Mouse (Mus musculus): ENCODE results near the gene Olfr1184. TPM values are rescaled to one million over a fixed set of nuclear protein-coding genes. Genes with fewer than 3 reads are reported as not detected.

Olfr1184 gene
- total and polyA plus RNA-seq, 3 experiments = not detected

DNA sequence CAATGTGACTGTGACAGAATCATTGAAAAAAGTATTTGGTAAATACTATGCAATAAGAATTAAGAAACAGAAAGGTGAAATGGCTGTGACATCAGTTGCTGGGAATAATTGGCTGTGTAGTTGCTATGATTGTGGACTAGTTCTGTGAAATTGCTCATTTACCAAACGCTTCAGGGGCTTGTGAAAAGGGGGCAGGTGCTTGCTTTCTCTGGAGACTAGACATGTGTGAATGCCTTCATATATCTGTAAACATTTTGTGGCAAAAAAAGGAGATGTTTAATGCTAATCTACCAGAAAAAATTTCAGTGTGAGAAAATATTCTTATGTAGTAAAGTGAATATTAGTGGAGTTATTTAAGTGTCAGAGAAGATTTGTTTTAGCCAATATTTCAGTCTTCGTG, 9.6 kb downstream of the Olfr1184 start, which contains the start of gene Olfr1185-ps1:
Gene Olfr1185-ps1, plus strand, starts transcription at position 301 of the 400 bp plus-strand sequence.
- H3K9ac ChIP-seq (ENCODE audit: insufficient read depth, low read depth) = no peak within 1 kb of the TSS
- in situ Hi-C loops (cut with MboI; ENCODE audit: low pct_ligation_motif_present, low pct_unique_long_range_greater_than_20kb, low sequenced_read_pairs) (no loop called here), dilution Hi-C loops (cut with MboI; ENCODE audit: extremely low pct_ligation_motif_present, extremely low pct_unique_long_range_greater_than_20kb, low sequenced_read_pairs) (no loop called here)
- TF ChIP-seq MEF2A (IDR thresholded peaks at IDR 0.05; ENCODE audit: borderline replicate concordance, low read depth, low read length) = no peak
- no peak for TF ChIP-seq POLR2AphosphoS2 (IDR thresholded peaks at IDR 0.05; ENCODE audit: low read depth, low read length)
- no peak for TF ChIP-seq CHD2 (IDR thresholded peaks at IDR 0.05; ENCODE audit: low read length)
- TF ChIP-seq CHD1 (IDR thresholded peaks at IDR 0.05; ENCODE audit: low read depth, low read length) = no peak
- no peak for TF ChIP-seq MXI1 (IDR thresholded peaks at IDR 0.05; ENCODE audit: low read depth, low read length)
- TF ChIP-seq SMC3 (IDR thresholded peaks at IDR 0.05; ENCODE audit: low read depth, low read length) = no peak
- TF ChIP-seq IRF4 (IDR thresholded peaks at IDR 0.05; ENCODE audit: low read depth, low read length) = no peak
- TF ChIP-seq ZKSCAN1 (IDR thresholded peaks at IDR 0.05; ENCODE audit: borderline replicate concordance, low read depth, low read length) = no peak
- TF ChIP-seq POLR2A (IDR thresholded peaks at IDR 0.05; ENCODE audit: low read depth, low read length) = no peak
- TF ChIP-seq TBP (conservative IDR thresholded peaks at IDR 0.05; ENCODE audit: low read depth, low read length) = no peak
- no peak for TF ChIP-seq RAD21 (IDR thresholded peaks at IDR 0.05; ENCODE audit: low read depth, low read length)
- TF ChIP-seq MYC (IDR thresholded peaks at IDR 0.05; ENCODE audit: low read depth, low read length) = no peak
- TF ChIP-seq ELF1 (IDR thresholded peaks at IDR 0.05; ENCODE audit: low read depth, low read length) = no peak
- no peak for TF ChIP-seq ZNF384 (IDR thresholded peaks at IDR 0.05; ENCODE audit: low read depth, low read length)
- TF ChIP-seq USF1 (IDR thresholded peaks at IDR 0.05; ENCODE audit: low read depth, low read length) = no peak
- H3K4me2 ChIP-seq (ENCODE audit: insufficient read depth, low read depth, poor library complexity, severe bottlenecking) = no peak within 1 kb of the TSS
- no peak within 1 kb of the TSS for H3K4me3 ChIP-seq (replicated peaks in 1 of 3; ENCODE audit: low read depth in 2 of 3, low read length in 2 of 3, poor library complexity in 1 of 3)
- H3K4me1 ChIP-seq (ENCODE audit: control insufficient read depth in 1 of 2, insufficient read depth in 2 of 2) = no peaks in the 10 kb centered on the region
- no peak within 1 kb of the TSS for H3K27ac ChIP-seq (ENCODE audit: insufficient read depth, low read depth)
- peaks cover 14% of the 10 kb centered on the region for H3K9me3 ChIP-seq (replicated peaks; ENCODE audit: low read length)
- no peak for DNase-seq (ENCODE audit: extremely low read depth)
- H3K79me2 ChIP-seq (replicated peaks; ENCODE audit: control insufficient read depth, extremely low read depth, insufficient read depth, poor library complexity, severe bottlenecking) = no peaks in the 10 kb centered on the region
- H3K27me3 ChIP-seq (replicated peaks) = no peaks in the 10 kb centered on the region
- no peaks in the 10 kb centered on the region for H3K36me3 ChIP-seq (replicated peaks in 1 of 2; ENCODE audit: control insufficient read depth in 1 of 2, insufficient read depth in 1 of 2, low read length in 1 of 2)

DNA sequence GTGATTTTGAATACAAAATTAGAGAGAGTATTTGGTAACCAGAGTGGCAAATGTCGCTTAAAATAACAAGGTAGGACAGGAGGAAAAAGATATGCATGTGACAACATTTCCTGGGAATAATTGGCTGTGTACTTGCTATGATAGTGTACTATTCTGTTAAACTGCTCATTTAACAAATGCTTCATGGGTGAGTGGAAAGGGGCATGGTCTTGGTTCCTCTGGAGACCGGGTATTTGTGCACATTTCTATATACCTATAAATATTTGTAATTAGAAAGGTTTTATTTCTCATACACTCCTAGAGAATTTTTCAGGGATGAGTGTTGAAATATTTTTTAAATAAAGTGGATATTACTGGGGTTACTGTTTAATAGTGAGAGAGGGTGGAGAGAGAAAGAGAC, 34.9 kb downstream of the Olfr1184 start, which contains the start of gene Olfr1186:
Gene Olfr1186, plus strand, starts transcription at position 301 of the 400 bp plus-strand sequence.
- dilution Hi-C loops (cut with MboI; ENCODE audit: extremely low pct_ligation_motif_present, extremely low pct_unique_long_range_greater_than_20kb, low sequenced_read_pairs) = no loop called here

More for the DNA sequence above, 34.9 kb downstream of the Olfr1184 start, which contains the start of gene Olfr1186:
- no peaks in the 10 kb centered on the region for H3K79me2 ChIP-seq (replicated peaks; ENCODE audit: control insufficient read depth, extremely low read depth, insufficient read depth, poor library complexity, severe bottlenecking)
- no peaks in the 10 kb centered on the region for H3K27me3 ChIP-seq (replicated peaks)
- no peak within 1 kb of the TSS for H3K4me2 ChIP-seq (ENCODE audit: insufficient read depth, low read depth, poor library complexity, severe bottlenecking)
- no peak within 1 kb of the TSS for H3K4me3 ChIP-seq (replicated peaks in 1 of 3; ENCODE audit: low read depth in 2 of 3, low read length in 2 of 3, poor library complexity in 1 of 3)
- no peak within 1 kb of the TSS for H3K27ac ChIP-seq (ENCODE audit: insufficient read depth, low read depth)
- H3K4me1 ChIP-seq (ENCODE audit: control insufficient read depth in 1 of 2, insufficient read depth in 2 of 2) = no peaks in the 10 kb centered on the region
- in situ Hi-C loops (cut with MboI; ENCODE audit: low pct_ligation_motif_present, low pct_unique_long_range_greater_than_20kb, low sequenced_read_pairs) = no loop called here
- no peak within 1 kb of the TSS for H3K9ac ChIP-seq (ENCODE audit: insufficient read depth, low read depth)
- H3K9me3 ChIP-seq (replicated peaks; ENCODE audit: low read length) = peaks cover 13% of the 10 kb centered on the region
- TF ChIP-seq MYC (IDR thresholded peaks at IDR 0.05; ENCODE audit: low read depth, low read length) = no peak
- TF ChIP-seq ELF1 (IDR thresholded peaks at IDR 0.05; ENCODE audit: low read depth, low read length) = no peak
- no peak for TF ChIP-seq USF2 (conservative IDR thresholded peaks at IDR 0.05; ENCODE audit: low read depth, low read length)
- no peak for TF ChIP-seq POLR2A (IDR thresholded peaks at IDR 0.05; ENCODE audit: low read depth, low read length)
- no peak for TF ChIP-seq ZC3H11A (IDR thresholded peaks at IDR 0.05; ENCODE audit: low read depth, low read length)
- no peak for TF ChIP-seq RCOR1 (conservative IDR thresholded peaks at IDR 0.05; ENCODE audit: low read depth, low read length)
- no peak for TF ChIP-seq UBTF (IDR thresholded peaks at IDR 0.05; ENCODE audit: low read depth, low read length)
- no peak for TF ChIP-seq KAT2A (IDR thresholded peaks at IDR 0.05; ENCODE audit: insufficient replicate concordance, low read length)
- TF ChIP-seq IRF4 (IDR thresholded peaks at IDR 0.05; ENCODE audit: low read depth, low read length) = no peak
- TF ChIP-seq E2F4 (IDR thresholded peaks at IDR 0.05; ENCODE audit: insufficient replicate concordance, low read depth, low read length) = no peak
- TF ChIP-seq SMC3 (IDR thresholded peaks at IDR 0.05; ENCODE audit: low read depth, low read length) = no peak
- no peak for TF ChIP-seq RAD21 (IDR thresholded peaks at IDR 0.05; ENCODE audit: low read depth, low read length)
- no peak for TF ChIP-seq MEF2A (IDR thresholded peaks at IDR 0.05; ENCODE audit: borderline replicate concordance, low read depth, low read length)
- no peak for TF ChIP-seq CTCF (conservative IDR thresholded peaks at IDR 0.05 in 1 of 2, IDR thresholded peaks at IDR 0.05 in 1 of 2; ENCODE audit: low read depth in 2 of 2, low read length in 2 of 2)
- no peak for TF ChIP-seq CHD2 (IDR thresholded peaks at IDR 0.05; ENCODE audit: low read length)
- no peaks in the 10 kb centered on the region for H3K36me3 ChIP-seq (replicated peaks in 1 of 2; ENCODE audit: control insufficient read depth in 1 of 2, insufficient read depth in 1 of 2, low read length in 1 of 2)
- DNase-seq (ENCODE audit: extremely low read depth) = no peak
